Mouse (Mus musculus) cerebellum, adult (tissue): ENCODE measurements around the gene Tmem247.

ENCODE experiments used
- ATAC-seq: cut with Nextera tagmentation; 2 replicates; pipeline ENCODE4 v1.9.2; 2017; ENCODE audit warnings: mild to moderate bottlenecking, moderate library complexity, mixed read lengths; ENCODE audit not compliant: insufficient number of reproducible peaks, low FRiP score, low TSS enrichment

Gene Tmem247

GRCm38 (mm10) chr17:86917048-86917447 is at the start of gene Tmem247:
Gene Tmem247 (plus strand): TSS chr17:86917348.
- ATAC-seq, result no peak

DNA sequence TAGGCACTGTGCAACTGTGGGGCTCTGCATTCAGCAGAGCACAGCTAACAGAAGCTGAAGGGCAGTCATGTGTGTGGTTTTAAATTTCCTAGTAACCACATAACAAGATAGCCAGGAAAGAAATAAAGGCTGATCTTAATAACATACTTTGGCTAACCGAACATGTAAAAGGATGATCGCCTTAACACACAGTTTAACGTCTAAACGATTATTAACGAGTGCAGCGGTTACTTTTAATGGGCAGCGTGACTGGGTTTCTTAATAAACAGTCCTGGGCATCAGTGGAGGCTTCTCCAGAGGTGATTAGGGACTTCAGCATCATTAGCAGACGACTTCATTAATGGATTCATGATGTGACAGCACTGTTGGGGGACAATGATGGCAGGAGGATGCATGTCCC is 46.6 kb upstream of the Tmem247 start:
- ATAC-seq, result no peak

- ATAC-seq, result no peak
These were observed 44.5 kb upstream of the Tmem247 start for GRCm38 (mm10) chr17:86872643-86873042.

GRCm38 (mm10) chr17:86876940-86877339 is 40.2 kb upstream of the Tmem247 start:
- no peak for ATAC-seq

GRCm38 (mm10) chr17:86877747-86878146 is 39.4 kb upstream of the Tmem247 start:
- ATAC-seq, result no peak

DNA sequence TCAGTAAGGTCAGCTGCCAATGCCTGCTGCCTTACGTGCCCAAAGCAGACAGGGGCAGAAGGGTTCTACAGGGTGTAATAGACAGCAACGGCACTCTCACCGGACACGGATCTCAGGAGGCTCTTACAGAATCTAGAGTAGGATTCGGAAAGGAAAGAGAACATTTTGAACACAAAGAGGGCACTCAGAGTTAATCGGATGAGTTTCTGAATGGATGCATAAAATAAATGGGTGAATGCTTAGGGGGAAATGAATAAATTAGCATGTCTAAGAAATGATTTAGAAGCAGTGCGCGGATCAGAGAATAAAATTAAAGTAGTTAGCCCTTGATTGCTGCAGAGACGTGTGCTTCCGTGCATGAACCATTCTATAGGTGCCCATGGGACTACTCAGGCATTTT is 37.1 kb upstream of the Tmem247 start:
- ATAC-seq, result no peak

- no peak for ATAC-seq
These were observed 36.6 kb upstream of the Tmem247 start for GRCm38 (mm10) chr17:86880461-86881044.

DNA sequence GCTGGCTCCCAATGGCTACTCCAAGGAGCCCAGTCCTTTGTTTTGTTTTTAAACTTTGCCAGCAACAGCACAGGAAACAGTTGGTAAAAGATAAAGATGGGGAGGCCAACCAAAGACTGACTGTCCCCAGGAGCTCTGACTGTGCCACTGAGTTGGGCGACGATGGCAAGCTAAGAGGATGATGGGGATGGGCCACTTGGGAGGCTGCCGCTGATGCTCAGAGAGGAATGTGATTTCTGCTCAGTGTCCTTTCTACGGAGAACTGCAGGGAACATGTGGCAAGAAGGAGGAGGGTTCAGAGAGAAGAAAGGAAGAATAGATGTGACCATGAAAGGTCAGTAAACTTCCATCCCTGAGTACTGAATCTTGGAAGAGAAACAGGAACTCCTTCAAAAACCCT is 22.0 kb upstream of the Tmem247 start:
- ATAC-seq, result no peak

GRCm38 (mm10) chr17:86897486-86898165 is 19.5 kb upstream of the Tmem247 start:
- no peak for ATAC-seq

GRCm38 (mm10) chr17:86899821-86900220 is 17.3 kb upstream of the Tmem247 start:
- ATAC-seq, result no peak

DNA sequence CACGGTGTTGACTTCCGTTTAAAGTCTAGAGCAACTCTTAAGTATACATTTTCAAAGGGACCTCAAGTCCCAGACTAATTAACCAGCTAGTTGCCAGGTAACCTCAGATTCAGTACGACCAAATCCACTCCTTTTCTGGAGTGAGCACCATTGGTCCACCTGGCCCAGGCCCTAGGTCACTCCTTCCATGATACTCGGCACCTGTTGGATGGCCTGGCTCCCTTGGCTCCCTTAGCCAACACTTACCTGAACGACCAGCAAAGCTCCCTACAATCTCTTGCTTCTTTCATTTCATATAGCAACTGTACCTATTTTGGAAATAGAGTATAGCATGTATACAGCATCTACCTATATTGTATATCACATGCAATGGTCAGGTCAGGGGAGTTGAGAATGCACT is 16.6 kb upstream of the Tmem247 start:
- no peak for ATAC-seq

- ATAC-seq, result no peak
These were observed 14.6 kb upstream of the Tmem247 start for GRCm38 (mm10) chr17:86902399-86903067.

GRCm38 (mm10) chr17:86903596-86903995 is 13.6 kb upstream of the Tmem247 start:
- ATAC-seq, result no peak

DNA sequence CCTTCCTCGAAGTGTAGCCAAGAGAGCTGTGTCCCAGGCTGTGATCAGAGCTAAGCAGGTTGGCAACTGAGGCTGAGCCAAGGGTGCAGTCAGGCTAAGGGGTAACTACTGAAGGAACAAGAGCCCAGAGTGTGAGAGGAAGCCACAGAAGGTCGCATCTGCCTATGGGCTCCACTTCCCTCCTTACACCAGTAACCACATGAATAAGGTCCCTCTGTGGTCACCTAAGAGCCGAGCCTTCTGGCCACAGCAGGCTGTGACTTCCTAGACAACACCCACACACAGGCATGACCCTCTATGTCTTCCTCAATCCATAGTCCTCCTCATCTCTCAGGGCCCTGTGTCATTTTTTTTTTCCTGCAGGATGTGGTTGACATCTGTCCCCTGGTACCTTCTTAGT is 12.9 kb upstream of the Tmem247 start:
- ATAC-seq, result no peak

- no peak for ATAC-seq
These were observed 11.6 kb upstream of the Tmem247 start for GRCm38 (mm10) chr17:86905297-86906135.

- 0 out of 2 replicates have a peak, but pooled peaks have one; percentile 59 for ATAC-seq
These were observed 11.0 kb upstream of the Tmem247 start for GRCm38 (mm10) chr17:86906136-86906461.

- no peak for ATAC-seq
These were observed 10.5 kb upstream of the Tmem247 start for GRCm38 (mm10) chr17:86906601-86907000.

DNA sequence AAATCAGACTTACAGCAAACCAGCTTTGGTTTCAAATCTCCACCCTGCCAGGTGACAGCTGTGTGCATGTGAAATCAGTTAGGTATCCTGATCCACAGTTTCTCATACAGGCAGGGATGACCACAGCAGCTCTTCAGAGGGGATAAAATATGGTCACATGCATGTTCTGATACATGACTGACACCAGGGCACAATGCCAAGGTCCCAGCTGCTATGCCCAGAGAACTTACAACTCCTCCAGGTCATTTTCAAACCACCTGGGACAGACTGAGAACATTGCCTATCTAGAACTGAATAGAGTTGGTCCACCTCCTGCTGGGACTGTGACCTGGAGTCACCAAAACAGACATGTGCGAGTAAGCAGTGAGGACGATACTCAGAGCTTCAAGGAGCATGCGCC is 10.1 kb upstream of the Tmem247 start:
- ATAC-seq, result no peak

DNA sequence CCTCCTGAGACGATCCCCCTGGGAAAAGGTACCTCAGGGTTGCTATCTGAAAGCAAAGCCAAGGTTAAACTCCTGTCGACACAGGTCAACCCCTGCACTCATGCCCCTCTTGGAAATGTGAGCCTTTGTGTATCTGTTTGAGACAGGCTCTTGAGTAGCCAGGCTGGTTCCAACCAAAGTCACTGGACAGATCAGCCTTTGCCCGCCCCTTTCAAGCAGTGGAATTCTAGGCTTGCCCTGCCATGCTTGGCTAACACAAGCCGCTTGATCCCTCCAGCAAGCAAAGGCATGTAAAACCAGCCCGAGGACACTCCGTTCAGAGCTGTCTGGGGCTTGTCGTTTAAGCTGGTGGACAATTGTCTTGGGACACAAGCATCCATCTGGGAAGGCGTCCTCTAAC is 8.8 kb upstream of the Tmem247 start:
- ATAC-seq, result no peak

- ATAC-seq, result no peak
These were observed 7.2 kb upstream of the Tmem247 start for GRCm38 (mm10) chr17:86909733-86910495.
